Mouse (Mus musculus): ENCODE results near the gene Trpc4. TPM values are rescaled to one million over a fixed set of nuclear protein-coding genes. Genes with fewer than 3 reads are reported as not detected.

Trpc4 gene
- polyA plus RNA-seq, 1 experiment from 2014 or later, result 0.05 TPM

DNA sequence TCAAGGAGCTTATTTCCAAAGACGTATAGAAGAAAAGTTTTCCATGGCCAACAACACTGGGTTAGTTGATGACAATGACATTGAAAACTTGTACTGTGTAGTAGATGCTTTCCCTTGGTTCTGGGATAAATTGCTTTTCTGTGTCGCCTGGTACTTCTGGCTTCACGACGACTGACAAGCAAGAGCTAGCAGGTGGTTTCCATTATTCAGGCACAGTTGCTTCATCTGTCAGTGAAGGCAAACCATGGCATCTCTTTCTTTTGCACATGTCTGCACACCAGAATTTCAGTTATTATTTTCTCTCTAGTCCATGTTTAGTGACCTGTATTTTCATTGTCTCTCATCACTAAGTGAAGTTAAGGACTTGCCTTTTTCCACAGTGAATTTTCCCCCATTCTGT lies 72.6 kb downstream of the Trpc4 start:
- 36% methylated on average over 4 of the region's 4 CpGs for WGBS

DNA sequence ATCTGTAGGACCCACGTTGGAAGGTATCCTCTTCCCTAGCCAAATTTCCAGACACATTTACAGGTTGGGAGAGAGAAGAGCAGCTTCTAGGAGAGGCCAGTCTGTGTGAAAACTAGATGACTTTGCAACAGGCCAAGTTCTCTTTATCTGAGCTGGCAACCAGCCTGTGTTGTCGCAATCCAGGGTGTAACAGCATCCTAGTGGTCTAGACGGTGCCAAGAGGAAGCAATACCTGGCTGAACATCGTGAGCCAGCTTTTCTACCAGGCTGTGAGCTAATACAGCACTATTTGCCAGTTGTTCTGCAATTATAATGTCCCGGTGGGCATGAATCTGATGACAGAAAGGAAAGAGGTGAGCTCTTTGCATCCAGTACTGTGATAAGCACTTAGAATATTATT lies 83.1 kb downstream of the Trpc4 start:
- no peak overlapping the region for H3K27ac ChIP-seq (ENCODE audit: low read depth)
- H3K4me3 ChIP-seq (ENCODE audit: low read depth, low read length), result no peak overlapping the region
- no peaks in the 10 kb centered on the region for H3K36me3 ChIP-seq (ENCODE audit: insufficient read depth)
- H3K27me3 ChIP-seq (ENCODE audit: insufficient read depth, low read length), result no peaks in the 10 kb centered on the region
- H3K4me2 ChIP-seq, result no peak overlapping the region
- ATAC-seq (ENCODE audit: insufficient read depth) (no peak), DNase-seq (peak; percentile 14)
- no peak for TF ChIP-seq CTCF (IDR thresholded peaks at IDR 0.05; ENCODE audit: low read depth)
- no peaks in the 10 kb centered on the region for H3K4me1 ChIP-seq (ENCODE audit: insufficient read depth)
- H3K9me3 ChIP-seq (ENCODE audit: low read depth, low read length), result no peaks in the 10 kb centered on the region
- H3K9ac ChIP-seq, result no peak overlapping the region
- 56% methylated on average over 5 of the region's 5 CpGs for whole genome bisulfite sequencing

More for the DNA sequence above, 72.6 kb downstream of the Trpc4 start:
- ATAC-seq (ENCODE audit: insufficient read depth) (no peak), DNase-seq (no peak)
- Histone ChIP-seq H3K36me3 (ENCODE audit: insufficient read depth) (no peaks in the 10 kb centered on the region), H3K4me1 (ENCODE audit: insufficient read depth) (no peaks in the 10 kb centered on the region), H3K27ac (ENCODE audit: low read depth) (no peak overlapping the region), H3K4me3 (ENCODE audit: low read depth, low read length) (no peak overlapping the region), H3K9me3 (ENCODE audit: low read depth, low read length) (no peaks in the 10 kb centered on the region), H3K27me3 (ENCODE audit: insufficient read depth, low read length) (no peaks in the 10 kb centered on the region), H3K4me2 (no peak overlapping the region), H3K9ac (no peak overlapping the region)
- no peak for TF ChIP-seq CTCF (IDR thresholded peaks at IDR 0.05; ENCODE audit: low read depth)

DNA sequence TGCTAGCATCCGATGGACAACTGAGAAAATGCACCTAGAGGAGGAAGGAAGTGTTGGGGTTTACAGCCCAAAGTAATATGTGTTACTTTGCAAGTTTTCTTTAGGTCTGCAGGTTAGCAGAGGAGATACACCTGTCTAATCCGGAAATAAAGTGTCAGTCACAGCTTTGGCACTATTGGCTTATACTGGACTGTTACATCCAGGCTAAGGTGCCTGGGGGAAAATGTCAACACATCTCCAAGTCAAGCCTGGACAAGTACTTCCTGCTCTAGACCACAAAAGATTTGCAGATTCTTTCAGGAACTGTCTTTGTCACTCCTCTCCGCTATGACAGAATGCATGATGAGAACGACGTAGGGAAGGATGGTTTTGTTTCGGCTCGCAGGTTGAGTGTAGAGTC lies 83.6 kb downstream of the Trpc4 start:
- H3K4me1 ChIP-seq (ENCODE audit: insufficient read depth), result no peaks in the 10 kb centered on the region
- no peak overlapping the region for H3K9ac ChIP-seq
- H3K27me3 ChIP-seq (ENCODE audit: insufficient read depth, low read length), result no peaks in the 10 kb centered on the region
- DNase-seq (no peak), ATAC-seq (ENCODE audit: insufficient read depth) (no peak)
- H3K9me3 ChIP-seq (ENCODE audit: low read depth, low read length), result no peaks in the 10 kb centered on the region
- H3K4me3 ChIP-seq (ENCODE audit: low read depth, low read length), result no peak overlapping the region
- H3K27ac ChIP-seq (ENCODE audit: low read depth), result no peak overlapping the region
- WGBS, result 87% methylated on average over 7 of the region's 7 CpGs
- no peak for TF ChIP-seq CTCF (IDR thresholded peaks at IDR 0.05; ENCODE audit: low read depth)
- no peaks in the 10 kb centered on the region for H3K36me3 ChIP-seq (ENCODE audit: insufficient read depth)
- no peak overlapping the region for H3K4me2 ChIP-seq

DNA sequence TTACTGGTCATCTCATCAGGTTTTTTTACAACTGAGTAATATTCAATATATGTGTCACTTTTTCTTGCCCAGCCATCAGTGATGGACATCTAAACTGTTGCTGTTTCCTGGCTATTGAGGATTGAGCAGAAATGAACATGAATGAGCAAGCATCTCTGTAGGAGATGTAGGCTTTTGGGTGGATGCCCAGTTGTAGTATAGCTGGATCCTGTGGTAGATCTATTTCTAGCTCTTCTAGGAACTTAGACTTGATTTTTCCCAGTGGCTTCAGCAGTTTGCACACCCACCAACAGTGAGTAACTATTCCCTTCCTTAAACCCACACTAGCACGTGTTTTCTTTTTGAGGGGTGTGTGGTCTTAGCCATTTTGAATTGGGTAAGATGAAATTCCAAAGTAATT lies 87.3 kb downstream of the Trpc4 start:
- Histone ChIP-seq H3K27me3 (ENCODE audit: insufficient read depth, low read length) (no peaks in the 10 kb centered on the region), H3K4me2 (no peak overlapping the region), H3K36me3 (ENCODE audit: insufficient read depth) (no peaks in the 10 kb centered on the region), H3K4me3 (ENCODE audit: low read depth, low read length) (no peak overlapping the region), H3K9ac (no peak overlapping the region), H3K27ac (ENCODE audit: low read depth) (no peak overlapping the region), H3K9me3 (ENCODE audit: low read depth, low read length) (no peaks in the 10 kb centered on the region), H3K4me1 (ENCODE audit: insufficient read depth) (no peaks in the 10 kb centered on the region)
- ATAC-seq (ENCODE audit: insufficient read depth) (no peak), DNase-seq (no peak)
- TF ChIP-seq CTCF (IDR thresholded peaks at IDR 0.05; ENCODE audit: low read depth), result no peak
- WGBS, result 79% methylated on average over 1 of the region's 1 CpGs

DNA sequence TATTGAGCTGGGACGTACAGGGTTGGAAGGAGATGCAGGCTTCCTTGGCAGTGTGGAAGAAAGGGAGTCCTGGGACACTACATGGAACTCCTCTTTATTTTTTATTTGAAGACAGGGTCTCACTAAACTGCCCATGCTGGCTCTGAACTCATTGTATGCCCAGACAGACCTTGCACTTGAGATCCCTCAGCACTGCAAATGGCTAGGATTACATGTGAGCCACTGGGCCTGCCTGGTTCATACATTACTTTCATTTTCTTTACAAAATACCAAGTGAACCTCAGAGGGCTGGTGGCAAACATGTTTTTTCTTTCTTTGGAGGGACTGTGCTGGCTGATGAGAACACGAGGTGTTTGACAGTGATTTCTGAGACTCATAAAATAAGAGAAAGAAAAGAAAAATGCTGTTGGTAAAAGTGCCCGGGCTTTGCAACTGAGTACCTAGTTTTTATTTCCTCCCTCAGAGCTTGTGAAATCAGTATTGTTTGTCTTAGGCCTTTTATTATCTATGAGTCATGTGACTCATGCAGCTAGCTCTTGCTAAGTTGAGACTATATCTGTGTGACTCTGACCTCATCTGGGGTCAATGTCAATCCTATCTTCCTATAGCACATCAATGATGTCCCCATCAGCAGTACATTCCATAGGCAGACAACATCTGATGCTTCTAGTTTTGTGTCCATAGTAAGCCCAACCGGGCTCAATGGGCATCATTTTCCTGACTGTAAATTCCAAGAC lies 89.1 kb downstream of the Trpc4 start:
- 74% methylated on average over 4 of the region's 4 CpGs for WGBS
- Histone ChIP-seq H3K4me2 (no peak overlapping the region), H3K4me3 (ENCODE audit: low read depth, low read length) (no peak overlapping the region), H3K36me3 (ENCODE audit: insufficient read depth) (no peaks in the 10 kb centered on the region), H3K27me3 (ENCODE audit: insufficient read depth, low read length) (no peaks in the 10 kb centered on the region), H3K9me3 (ENCODE audit: low read depth, low read length) (no peaks in the 10 kb centered on the region), H3K4me1 (ENCODE audit: insufficient read depth) (no peaks in the 10 kb centered on the region), H3K27ac (ENCODE audit: low read depth) (no peak overlapping the region), H3K9ac (no peak overlapping the region)
- DNase-seq (no peak), ATAC-seq (ENCODE audit: insufficient read depth) (no peak)
- TF ChIP-seq CTCF (IDR thresholded peaks at IDR 0.05; ENCODE audit: low read depth), result no peak

DNA sequence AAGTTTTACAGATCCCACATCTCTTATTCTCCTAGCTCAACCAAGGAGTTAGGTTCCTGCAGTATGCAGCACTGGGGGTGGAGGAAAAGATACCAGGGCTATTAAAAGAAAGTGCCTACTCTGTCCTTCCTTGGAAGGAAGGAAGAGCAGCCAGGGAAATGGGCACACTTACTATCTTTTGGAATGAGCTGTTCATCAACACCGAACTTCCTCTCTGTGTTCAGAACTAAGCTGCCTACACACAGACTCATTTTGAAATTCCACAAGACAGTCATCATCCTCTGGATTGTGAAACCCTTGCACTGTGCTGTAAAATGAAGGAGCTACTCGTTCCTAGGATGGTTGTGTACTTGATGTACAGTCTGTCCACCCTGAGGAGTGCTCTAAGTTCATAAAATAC lies 90.6 kb downstream of the Trpc4 start:
- Histone ChIP-seq H3K27ac (ENCODE audit: low read depth) (no peak overlapping the region), H3K27me3 (ENCODE audit: insufficient read depth, low read length) (no peaks in the 10 kb centered on the region), H3K9me3 (ENCODE audit: low read depth, low read length) (no peaks in the 10 kb centered on the region), H3K4me1 (ENCODE audit: insufficient read depth) (no peaks in the 10 kb centered on the region), H3K4me2 (no peak overlapping the region), H3K4me3 (ENCODE audit: low read depth, low read length) (no peak overlapping the region), H3K9ac (no peak overlapping the region), H3K36me3 (ENCODE audit: insufficient read depth) (no peaks in the 10 kb centered on the region)
- ATAC-seq (ENCODE audit: insufficient read depth), result no peak
- 51% methylated on average over 2 of the region's 2 CpGs for WGBS
- DNase-seq, result no peak
- TF ChIP-seq CTCF (IDR thresholded peaks at IDR 0.05; ENCODE audit: low read depth), result no peak

DNA sequence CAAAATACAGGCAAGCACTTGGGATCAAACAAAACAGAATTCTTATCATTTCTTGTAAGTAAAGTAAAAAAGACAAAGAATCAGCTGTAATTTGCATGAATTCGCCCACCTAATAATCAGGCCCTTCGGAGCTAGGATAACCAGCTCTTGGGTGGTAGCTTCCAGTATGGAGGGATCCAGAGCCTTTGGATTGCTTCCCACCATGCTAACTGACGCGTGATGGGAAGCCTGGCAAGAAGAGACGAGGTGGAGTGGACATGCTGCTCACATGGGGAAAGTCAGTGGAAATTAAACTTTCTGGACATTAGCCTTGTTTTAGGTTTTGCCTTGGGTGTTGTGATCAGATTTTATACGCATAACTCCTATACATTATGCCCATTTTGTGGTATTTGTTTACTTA lies 93.5 kb downstream of the Trpc4 start:
- TF ChIP-seq CTCF (IDR thresholded peaks at IDR 0.05; ENCODE audit: low read depth), result no peak
- no peak for DNase-seq

More for the DNA sequence above, 93.5 kb downstream of the Trpc4 start:
- Histone ChIP-seq H3K27ac (ENCODE audit: low read depth) (no peak overlapping the region), H3K4me3 (ENCODE audit: low read depth, low read length) (no peak overlapping the region), H3K4me2 (no peak overlapping the region), H3K9me3 (ENCODE audit: low read depth, low read length) (no peaks in the 10 kb centered on the region), H3K9ac (no peak overlapping the region), H3K4me1 (ENCODE audit: insufficient read depth) (no peaks in the 10 kb centered on the region), H3K36me3 (ENCODE audit: insufficient read depth) (no peaks in the 10 kb centered on the region), H3K27me3 (ENCODE audit: insufficient read depth, low read length) (no peaks in the 10 kb centered on the region)
- WGBS, result 85% methylated on average over 6 of the region's 6 CpGs
- ATAC-seq (ENCODE audit: insufficient read depth), result no peak
